Mouse (Mus musculus) embryo, embryonic 10 days (tissue): ENCODE measurements around the gene Gm45213.
A peak's percentile ranks its signal among the peaks of the same experiment; 100 is the strongest.

Experiments
- DNase-seq: peaks from one replicate; pipeline ENCODE4 v3.0.0-alpha.2; 2015; ENCODE audit warnings: low spot score

Gm45213 gene

GRCm38 (mm10) chr7:66107206-66107605 is 63.8 kb downstream of the Gm45213 start:
- DNase-seq = no peak

GRCm38 (mm10) chr7:66107930-66108329 is 64.5 kb downstream of the Gm45213 start:
- DNase-seq = peak; percentile 73

- DNase-seq = peak; percentile 94
These were observed 65.8 kb downstream of the Gm45213 start, which contains the start of gene Chsy1 for GRCm38 (mm10) chr7:66108961-66109854. TSS of gene Chsy1 (plus strand) at chr7:66109515.

GRCm38 (mm10) chr7:66109855-66110635 is 66.6 kb downstream of the Gm45213 start:
- DNase-seq = peak; percentile 66

- peak; percentile 52 for DNase-seq
These were observed 67.3 kb downstream of the Gm45213 start for GRCm38 (mm10) chr7:66110636-66111112.

GRCm38 (mm10) chr7:66111211-66111610 is 67.8 kb downstream of the Gm45213 start:
- no peak for DNase-seq
